In genomic region chr11:120101036-120101435, GRCm38 (mm10) we compare ENCODE assay signal across 7 mouse cellular contexts. TPM values are rescaled to one million over a fixed set of nuclear protein-coding genes. Genes with fewer than 3 reads are reported as not detected.
A peak's percentile ranks its signal among the peaks of the same experiment; 100 is the strongest.
DNase-seq lines count a peak whose midpoint lies in the region; ATAC-seq and TF ChIP-seq lines count a peak whose summit lies in the region.

No protein-coding gene starts in this region.

- H3K36me3 ChIP-seq in E14TG2a.4 (ENCODE audit: insufficient read depth, low read length): peaks cover 65% of the 10 kb centered on the region
- H3K36me3 ChIP-seq in heart, embryonic 15.5 days: peaks cover 23% of the 10 kb centered on the region; the same call in 1 of the 2 replicates

- no peaks in the 10 kb centered on the region for H3K9me3 ChIP-seq in E14TG2a.4 (ENCODE audit: low read length)
- H3K9me3 ChIP-seq in heart, embryonic 15.5 days (replicated peaks): no peaks in the 10 kb centered on the region

- no peak overlapping the region for H3K4me3 ChIP-seq in E14TG2a.4 (replicated peaks; ENCODE audit: low read length)
- no peak overlapping the region for H3K4me3 ChIP-seq in heart, embryonic 15.5 days

- H3K4me2 ChIP-seq in heart, embryonic 15.5 days: no peak overlapping the region

- H3K9ac ChIP-seq in heart, embryonic 15.5 days: no peak overlapping the region

- peak; percentile 77 for TF ChIP-seq CTCF in E14TG2a.4 (conservative IDR thresholded peaks at IDR 0.05; ENCODE audit: low read length)

- peak; percentile 66 for DNase-seq in adipocyte (ENCODE audit: low spot score)
- peak; percentile 79 for DNase-seq in embryo, embryonic 11 days
- peak; percentile 73 to 75 for DNase-seq in layer of hippocampus, postnatal 14 days (ENCODE audit: low spot score in 2 of 2)
- peak; percentile 68 for DNase-seq in right cerebral cortex, postnatal 14 days

- peak overlapping the region; percentile 55 for H3K27ac ChIP-seq in heart, embryonic 15.5 days

- no peaks in the 10 kb centered on the region for H3K27me3 ChIP-seq in E14TG2a.4 (ENCODE audit: insufficient read depth, low read length)
- H3K27me3 ChIP-seq in heart, embryonic 15.5 days: no peaks in the 10 kb centered on the region

- peaks cover 70% of the 10 kb centered on the region for H3K4me1 ChIP-seq in E14TG2a.4 (replicated peaks; ENCODE audit: low read depth, low read length)
- H3K4me1 ChIP-seq in heart, embryonic 15.5 days (replicated peaks): peaks cover 33% of the 10 kb centered on the region

- WGBS in heart, embryonic 15.5 days: 1% methylated on average over 3 of the region's 3 CpGs

- ATAC-seq in heart, embryonic 15.5 days (replicated peaks; ENCODE audit: insufficient number of reproducible peaks, insufficient read depth, low FRiP score, low read depth): no peak
- peak; percentile 27; the same call in 1 of the 2 replicates for ATAC-seq in megakaryocyte, adult 5-6 weeks (ENCODE audit: poor library complexity, severe bottlenecking)

RNA-seq across cellular contexts. Expression of gene Ndufaf8, which starts 2.3 kb away (rescaled TPM):
- 80.9 and 84.1 TPM in 2 replicates for polyA plus RNA-seq in heart, embryonic 15.5 days (2015; fragmentation: Nextera tagmentation; extraction: Ambion mirVana)
- 10 to 100 TPM; 34.9 to 38.0 TPM for total RNA-seq in layer of hippocampus, postnatal 14 days (2021)
- 9.6 and 21.6 TPM in 2 replicates for total RNA-seq in megakaryocyte, adult 5-6 weeks (2015)
- 11.7 and 16.2 TPM in 2 replicates for total RNA-seq in megakaryocyte, adult 5-6 weeks (2017)

RNA-seq across cellular contexts. Expression of gene Tepsin, which starts 2.5 kb away (rescaled TPM):
- polyA plus RNA-seq in heart, embryonic 15.5 days (2015; fragmentation: Nextera tagmentation; extraction: Ambion mirVana): 13.2 and 17.0 TPM in 2 replicates
- 10 to 100 TPM; 17.2 to 18.0 TPM for total RNA-seq in layer of hippocampus, postnatal 14 days (2021)
- total RNA-seq in megakaryocyte, adult 5-6 weeks (2015): 13.4 and 14.3 TPM in 2 replicates
- total RNA-seq in megakaryocyte, adult 5-6 weeks (2017): 14.8 and 18.8 TPM in 2 replicates

RNA-seq across cellular contexts. Expression of gene Cep131, which starts 14.4 kb away (rescaled TPM):
- polyA plus RNA-seq in heart, embryonic 15.5 days (2015; fragmentation: Nextera tagmentation; extraction: Ambion mirVana): 9.9 and 16.5 TPM in 2 replicates
- 10 to 100 TPM; 43.9 to 44.9 TPM for total RNA-seq in layer of hippocampus, postnatal 14 days (2021)
- 5.2 and 5.8 TPM in 2 replicates for total RNA-seq in megakaryocyte, adult 5-6 weeks (2015)
- 9.3 and 16.3 TPM in 2 replicates for total RNA-seq in megakaryocyte, adult 5-6 weeks (2017)

RNA-seq across cellular contexts. Expression of gene Slc38a10, which starts 50.1 kb away (rescaled TPM):
- 77.5 and 91.4 TPM in 2 replicates for polyA plus RNA-seq in heart, embryonic 15.5 days (2015; fragmentation: Nextera tagmentation; extraction: Ambion mirVana)
- 10 to 100 TPM; 94.1 to 94.8 TPM for total RNA-seq in layer of hippocampus, postnatal 14 days (2021)
- total RNA-seq in megakaryocyte, adult 5-6 weeks (2015): 23.4 and 27.7 TPM in 2 replicates
- 31.9 and 32.6 TPM in 2 replicates for total RNA-seq in megakaryocyte, adult 5-6 weeks (2017)

RNA-seq across cellular contexts. Expression of gene Aatk, which starts 54.1 kb away (rescaled TPM):
- polyA plus RNA-seq in heart, embryonic 15.5 days (2015; fragmentation: Nextera tagmentation; extraction: Ambion mirVana): 0.68 and 2.5 TPM in 2 replicates
- 100 to 1,000 TPM; 193 to 202 TPM for total RNA-seq in layer of hippocampus, postnatal 14 days (2021)
- total RNA-seq in megakaryocyte, adult 5-6 weeks (2015): 3.4 and 5.7 TPM in 2 replicates
- total RNA-seq in megakaryocyte, adult 5-6 weeks (2017): 4.4 and 5.2 TPM in 2 replicates
